Mouse (Mus musculus): Measurements from ENCODE around the gene Cela1. TPM values are rescaled to one million over a fixed set of nuclear protein-coding genes. Genes with fewer than 3 reads are reported as not detected.

The Cela1 gene
- polyA plus RNA-seq, 1 experiment from 2014 or later: 250 TPM

GRCm38 (mm10) chr15:100684450-100684849, 3.3 kb downstream of the Cela1 start:
- no peaks in the 10 kb centered on the region for H3K27me3 ChIP-seq (ENCODE audit: control insufficient read depth, insufficient read depth, low read length)
- H3K4me3 ChIP-seq (replicated peaks; ENCODE audit: low read length): no peak overlapping the region
- no peaks in the 10 kb centered on the region for H3K36me3 ChIP-seq (ENCODE audit: control insufficient read depth, insufficient read depth, low read length)
- WGBS: 47% methylated on average over 10 of the region's 10 CpGs
- H3K4me2 ChIP-seq (ENCODE audit: low read depth, low read length): peak overlapping the region; percentile 31; the same call in 1 of the 2 replicates
- peak; percentile 64; the same call in 1 of the 2 replicates for ATAC-seq (ENCODE audit: insufficient read depth, low FRiP score)
- H3K4me1 ChIP-seq (ENCODE audit: control insufficient read depth, insufficient read depth, low read length): peaks cover 8% of the 10 kb centered on the region
- H3K27ac ChIP-seq (ENCODE audit: low read length): peak overlapping the region; percentile 43
- H3K9me3 ChIP-seq (replicated peaks; ENCODE audit: control insufficient read depth, low read length): no peaks in the 10 kb centered on the region
- no peak overlapping the region for H3K9ac ChIP-seq (ENCODE audit: low read length)

- no peak for ATAC-seq (ENCODE audit: insufficient read depth, low FRiP score)
- Histone ChIP-seq H3K27me3 (ENCODE audit: control insufficient read depth, insufficient read depth, low read length) (no peaks in the 10 kb centered on the region), H3K4me1 (ENCODE audit: control insufficient read depth, insufficient read depth, low read length) (peaks cover 8% of the 10 kb centered on the region), H3K36me3 (ENCODE audit: control insufficient read depth, insufficient read depth, low read length) (no peaks in the 10 kb centered on the region), H3K4me2 (ENCODE audit: low read depth, low read length) (no peak overlapping the region), H3K9me3 (replicated peaks; ENCODE audit: control insufficient read depth, low read length) (no peaks in the 10 kb centered on the region), H3K4me3 (replicated peaks; ENCODE audit: low read length) (no peak overlapping the region), H3K27ac (ENCODE audit: low read length) (no peak overlapping the region), H3K9ac (ENCODE audit: low read length) (no peak overlapping the region)
- WGBS: 44% methylated on average over 2 of the region's 2 CpGs
Measured at GRCm38 (mm10) chr15:100683041-100683440, 4.7 kb downstream of the Cela1 start.

GRCm38 (mm10) chr15:100681770-100682169, 6.0 kb downstream of the Cela1 start:
- Histone ChIP-seq H3K36me3 (ENCODE audit: control insufficient read depth, insufficient read depth, low read length) (no peaks in the 10 kb centered on the region), H3K4me2 (ENCODE audit: low read depth, low read length) (no peak overlapping the region), H3K4me3 (replicated peaks; ENCODE audit: low read length) (no peak overlapping the region), H3K27me3 (ENCODE audit: control insufficient read depth, insufficient read depth, low read length) (no peaks in the 10 kb centered on the region), H3K27ac (ENCODE audit: low read length) (no peak overlapping the region), H3K9me3 (replicated peaks; ENCODE audit: control insufficient read depth, low read length) (no peaks in the 10 kb centered on the region), H3K4me1 (ENCODE audit: control insufficient read depth, insufficient read depth, low read length) (no peaks in the 10 kb centered on the region), H3K9ac (ENCODE audit: low read length) (no peak overlapping the region)
- 44% methylated on average over 7 of the region's 7 CpGs for WGBS
- ATAC-seq (ENCODE audit: insufficient read depth, low FRiP score): no peak

GRCm38 (mm10) chr15:100680381-100680780, 7.3 kb downstream of the Cela1 start:
- whole genome bisulfite sequencing: 47% methylated on average over 3 of the region's 3 CpGs
- Histone ChIP-seq H3K4me1 (ENCODE audit: control insufficient read depth, insufficient read depth, low read length) (no peaks in the 10 kb centered on the region), H3K9ac (ENCODE audit: low read length) (no peak overlapping the region), H3K27me3 (ENCODE audit: control insufficient read depth, insufficient read depth, low read length) (no peaks in the 10 kb centered on the region), H3K36me3 (ENCODE audit: control insufficient read depth, insufficient read depth, low read length) (no peaks in the 10 kb centered on the region), H3K4me2 (ENCODE audit: low read depth, low read length) (no peak overlapping the region), H3K4me3 (replicated peaks; ENCODE audit: low read length) (no peak overlapping the region), H3K9me3 (replicated peaks; ENCODE audit: control insufficient read depth, low read length) (no peaks in the 10 kb centered on the region), H3K27ac (ENCODE audit: low read length) (no peak overlapping the region)
- no peak for ATAC-seq (ENCODE audit: insufficient read depth, low FRiP score)

GRCm38 (mm10) chr15:100679005-100679404, 8.7 kb downstream of the Cela1 start:
- ATAC-seq (ENCODE audit: insufficient read depth, low FRiP score): no peak
- H3K27ac ChIP-seq (ENCODE audit: low read length): no peak overlapping the region
- H3K36me3 ChIP-seq (ENCODE audit: control insufficient read depth, insufficient read depth, low read length): no peaks in the 10 kb centered on the region
- no peaks in the 10 kb centered on the region for H3K4me1 ChIP-seq (ENCODE audit: control insufficient read depth, insufficient read depth, low read length)
- no peak overlapping the region for H3K4me3 ChIP-seq (replicated peaks; ENCODE audit: low read length)
- no peak overlapping the region for H3K4me2 ChIP-seq (ENCODE audit: low read depth, low read length)
- WGBS: 61% methylated on average over 14 of the region's 14 CpGs
- H3K9me3 ChIP-seq (replicated peaks; ENCODE audit: control insufficient read depth, low read length): no peaks in the 10 kb centered on the region
- no peaks in the 10 kb centered on the region for H3K27me3 ChIP-seq (ENCODE audit: control insufficient read depth, insufficient read depth, low read length)
- H3K9ac ChIP-seq (ENCODE audit: low read length): no peak overlapping the region

- H3K4me1 ChIP-seq (ENCODE audit: control insufficient read depth, insufficient read depth, low read length): no peaks in the 10 kb centered on the region
- no peaks in the 10 kb centered on the region for H3K27me3 ChIP-seq (ENCODE audit: control insufficient read depth, insufficient read depth, low read length)
- no peak overlapping the region for H3K4me2 ChIP-seq (ENCODE audit: low read depth, low read length)
- no peak overlapping the region for H3K9ac ChIP-seq (ENCODE audit: low read length)
- 81% methylated on average over 12 of the region's 12 CpGs for WGBS
- no peak overlapping the region for H3K4me3 ChIP-seq (replicated peaks; ENCODE audit: low read length)
- H3K9me3 ChIP-seq (replicated peaks; ENCODE audit: control insufficient read depth, low read length): no peaks in the 10 kb centered on the region
- H3K36me3 ChIP-seq (ENCODE audit: control insufficient read depth, insufficient read depth, low read length): no peaks in the 10 kb centered on the region
- no peak for ATAC-seq (ENCODE audit: insufficient read depth, low FRiP score)
- H3K27ac ChIP-seq (ENCODE audit: low read length): no peak overlapping the region
Measured at GRCm38 (mm10) chr15:100678581-100678980, 9.1 kb downstream of the Cela1 start.

GRCm38 (mm10) chr15:100677675-100678074, 10.0 kb downstream of the Cela1 start:
- Histone ChIP-seq H3K4me2 (ENCODE audit: low read depth, low read length) (no peak overlapping the region), H3K9ac (ENCODE audit: low read length) (no peak overlapping the region), H3K4me3 (replicated peaks; ENCODE audit: low read length) (no peak overlapping the region), H3K27ac (ENCODE audit: low read length) (no peak overlapping the region), H3K27me3 (ENCODE audit: control insufficient read depth, insufficient read depth, low read length) (no peaks in the 10 kb centered on the region), H3K4me1 (ENCODE audit: control insufficient read depth, insufficient read depth, low read length) (no peaks in the 10 kb centered on the region), H3K36me3 (ENCODE audit: control insufficient read depth, insufficient read depth, low read length) (no peaks in the 10 kb centered on the region), H3K9me3 (replicated peaks; ENCODE audit: control insufficient read depth, low read length) (no peaks in the 10 kb centered on the region)
- 87% methylated on average over 8 of the region's 8 CpGs for WGBS
- ATAC-seq (ENCODE audit: insufficient read depth, low FRiP score): no peak

- H3K4me1 ChIP-seq (ENCODE audit: control insufficient read depth, insufficient read depth, low read length): no peaks in the 10 kb centered on the region
- H3K4me2 ChIP-seq (ENCODE audit: low read depth, low read length): no peak overlapping the region
- no peak overlapping the region for H3K4me3 ChIP-seq (replicated peaks; ENCODE audit: low read length)
- no peak for ATAC-seq (ENCODE audit: insufficient read depth, low FRiP score)
- H3K27ac ChIP-seq (ENCODE audit: low read length): no peak overlapping the region
- H3K27me3 ChIP-seq (ENCODE audit: control insufficient read depth, insufficient read depth, low read length): no peaks in the 10 kb centered on the region
- H3K9me3 ChIP-seq (replicated peaks; ENCODE audit: control insufficient read depth, low read length): no peaks in the 10 kb centered on the region
- H3K36me3 ChIP-seq (ENCODE audit: control insufficient read depth, insufficient read depth, low read length): no peaks in the 10 kb centered on the region
- 82% methylated on average over 1 of the region's 1 CpGs for WGBS
- H3K9ac ChIP-seq (ENCODE audit: low read length): no peak overlapping the region
Measured at GRCm38 (mm10) chr15:100676521-100676920, 11.2 kb downstream of the Cela1 start.

GRCm38 (mm10) chr15:100675486-100675885, 12.2 kb downstream of the Cela1 start:
- Histone ChIP-seq H3K4me1 (ENCODE audit: control insufficient read depth, insufficient read depth, low read length) (no peaks in the 10 kb centered on the region), H3K4me3 (replicated peaks; ENCODE audit: low read length) (no peak overlapping the region), H3K36me3 (ENCODE audit: control insufficient read depth, insufficient read depth, low read length) (no peaks in the 10 kb centered on the region), H3K4me2 (ENCODE audit: low read depth, low read length) (no peak overlapping the region), H3K27ac (ENCODE audit: low read length) (0 out of 2 replicates have a peak overlapping the region, but pooled peaks have one; percentile 8), H3K27me3 (ENCODE audit: control insufficient read depth, insufficient read depth, low read length) (no peaks in the 10 kb centered on the region), H3K9ac (ENCODE audit: low read length) (no peak overlapping the region), H3K9me3 (replicated peaks; ENCODE audit: control insufficient read depth, low read length) (no peaks in the 10 kb centered on the region)
- ATAC-seq (ENCODE audit: insufficient read depth, low FRiP score): no peak
- 43% methylated on average over 3 of the region's 3 CpGs for WGBS

- Histone ChIP-seq H3K4me1 (ENCODE audit: control insufficient read depth, insufficient read depth, low read length) (no peaks in the 10 kb centered on the region), H3K9ac (ENCODE audit: low read length) (no peak overlapping the region), H3K4me2 (ENCODE audit: low read depth, low read length) (no peak overlapping the region), H3K9me3 (replicated peaks; ENCODE audit: control insufficient read depth, low read length) (no peaks in the 10 kb centered on the region), H3K4me3 (replicated peaks; ENCODE audit: low read length) (no peak overlapping the region), H3K27me3 (ENCODE audit: control insufficient read depth, insufficient read depth, low read length) (no peaks in the 10 kb centered on the region), H3K27ac (ENCODE audit: low read length) (no peak overlapping the region), H3K36me3 (ENCODE audit: control insufficient read depth, insufficient read depth, low read length) (no peaks in the 10 kb centered on the region)
- WGBS: 80% methylated on average over 10 of the region's 10 CpGs
- no peak for ATAC-seq (ENCODE audit: insufficient read depth, low FRiP score)
Measured at GRCm38 (mm10) chr15:100674566-100674965, 13.2 kb downstream of the Cela1 start.
